Mouse (Mus musculus) frontal cortex, postnatal 25 days (tissue): Measurements from ENCODE around the gene Gm17018.

Experiments used
- DNase-seq, 2 experiments: peaks; one replicate each; pipeline ENCODE4 v3.0.0; 2022; ENCODE audit warnings: low spot score in 2 of 2

Gm17018 gene

GRCm38 (mm10) chr19:45622144-45622543, 61.7 kb downstream of the Gm17018 start:
- no peak for DNase-seq

- no peak for DNase-seq
Observed at GRCm38 (mm10) chr19:45623710-45624109, 63.3 kb downstream of the Gm17018 start.

- DNase-seq = no peak
Observed at GRCm38 (mm10) chr19:45627036-45627435, 66.6 kb downstream of the Gm17018 start.

GRCm38 (mm10) chr19:45628649-45629048, 68.2 kb downstream of the Gm17018 start:
- DNase-seq = no peak

GRCm38 (mm10) chr19:45629219-45629618, 68.8 kb downstream of the Gm17018 start:
- DNase-seq = no peak
